Mouse (Mus musculus) ES-Bruce4 (cell line): ENCODE data around the gene Psmd14. TPM values are rescaled to one million over a fixed set of nuclear protein-coding genes. Genes with fewer than 3 reads are reported as not detected.

Experiments used
- H3K27ac ChIP-seq: 2 replicates; pipeline ENCODE4 v1.5.1; 2012; ENCODE audit warnings: low read length, inconsistent platforms; ENCODE audit not compliant: insufficient read depth
- H3K27me3 ChIP-seq: 2 replicates; pipeline ENCODE4 v1.6.1; 2012; ENCODE audit warnings: mild to moderate bottlenecking, low read length, inconsistent platforms; ENCODE audit not compliant: control insufficient read depth, poor library complexity, insufficient read depth, severe bottlenecking
- H3K36me3 ChIP-seq: 2 replicates; pipeline ENCODE4 v1.6.1; 2012; ENCODE audit warnings: inconsistent platforms, mild to moderate bottlenecking, low read length, moderate library complexity; ENCODE audit not compliant: control insufficient read depth, poor library complexity, insufficient read depth, severe bottlenecking
- H3K4me1 ChIP-seq: one replicate; pipeline ENCODE4 v1.8.1; 2011; ENCODE audit warnings: low read length; ENCODE audit not compliant: control insufficient read depth, insufficient read depth
- H3K4me3 ChIP-seq: 2 replicates; pipeline ENCODE4 v1.5.1; 2011; ENCODE audit warnings: low read depth, mild to moderate bottlenecking, low read length
- H3K9ac ChIP-seq: 2 replicates; pipeline ENCODE4 v1.6.1; 2012; ENCODE audit warnings: low read depth, mild to moderate bottlenecking, inconsistent platforms; ENCODE audit not compliant: poor library complexity, severe bottlenecking
- H3K9me3 ChIP-seq: replicated peaks from 2 replicates; pipeline ENCODE4 v1.6.1; 2012; ENCODE audit warnings: mild to moderate bottlenecking, low read length, inconsistent platforms; ENCODE audit not compliant: control insufficient read depth, poor library complexity, insufficient read depth, severe bottlenecking
- CTCF ChIP-seq: IDR thresholded peaks from one replicate; pipeline ENCODE4 v1.8.1; 2011; ENCODE audit warnings: low read depth, low read length
- EP300 ChIP-seq: IDR thresholded peaks from 2 replicates; pipeline ENCODE4 v1.6.1; 2011; ENCODE audit warnings: low read depth, low read length; ENCODE audit not compliant: insufficient read depth
- POLR2A ChIP-seq: IDR thresholded peaks from one replicate; pipeline ENCODE4 v1.8.1; 2011; ENCODE audit warnings: low read length; ENCODE audit not compliant: insufficient read depth
- polyA plus RNA-seq: library from polyadenylated mRNA; stranded (reverse); fragments of >200 nt; gene quantifications from 2 replicates; pipeline ENCODE4 v1.2.4, GENCODE M21; 2011; ENCODE audit warnings: low read depth; ENCODE audit not compliant: missing spikeins, insufficient read depth, insufficient read length

Psmd14 gene
- polyA plus RNA-seq, 1 experiment = 266 TPM

DNA sequence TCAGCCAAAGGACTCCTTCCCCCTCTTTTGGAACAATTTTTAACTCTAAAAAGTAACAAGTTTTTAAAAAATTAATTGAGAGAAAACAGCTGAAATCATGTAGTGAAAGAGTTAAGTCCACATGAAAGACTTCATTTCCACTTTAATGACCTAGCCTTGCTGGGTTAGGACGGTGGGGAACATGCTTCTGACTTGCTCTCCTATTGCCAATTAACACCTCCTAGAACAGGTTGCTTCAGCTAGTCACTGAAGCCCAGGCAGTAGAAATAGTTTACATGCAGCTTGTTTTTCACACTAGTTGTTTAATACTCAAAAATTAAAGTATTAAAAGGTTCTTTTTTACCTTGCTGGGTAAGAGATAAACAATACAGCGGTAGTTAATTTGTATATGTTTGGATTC is 39.8 kb downstream of the Psmd14 start:
- Histone ChIP-seq H3K9me3 (no peaks in the 10 kb centered on the region), H3K36me3 (no peaks in the 10 kb centered on the region), H3K4me3 (no peak overlapping the region), H3K9ac (no peak overlapping the region), H3K27me3 (no peaks in the 10 kb centered on the region), H3K27ac (no peak overlapping the region), H3K4me1 (no peaks in the 10 kb centered on the region)
- TF ChIP-seq POLR2A = no peak
- no peak for TF ChIP-seq EP300
- TF ChIP-seq CTCF = no peak

- Histone ChIP-seq H3K4me1 (no peaks in the 10 kb centered on the region), H3K9me3 (no peaks in the 10 kb centered on the region)
These were observed 40.9 kb downstream of the Psmd14 start for GRCm38 (mm10) chr2:61752362-61752761.

DNA sequence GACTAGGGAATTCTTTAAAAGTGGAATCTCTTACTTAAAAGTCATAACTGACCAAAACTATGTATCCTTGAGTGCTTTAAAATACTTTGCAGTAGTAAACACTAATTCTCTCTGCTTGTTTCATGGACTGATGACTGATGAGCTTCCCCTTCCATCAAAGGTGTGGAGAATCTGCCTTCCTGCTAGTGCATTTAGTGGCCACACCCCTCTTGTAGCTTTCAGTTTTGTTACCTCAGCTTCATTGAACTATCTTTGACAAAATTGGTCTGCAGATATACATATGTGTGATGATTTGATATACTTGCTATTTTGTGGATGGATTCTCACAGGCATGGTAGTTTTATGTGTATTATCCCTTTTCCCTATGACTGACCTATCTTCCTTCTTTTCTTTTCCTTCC is 43.5 kb downstream of the Psmd14 start:
- Histone ChIP-seq H3K9ac (no peak overlapping the region), H3K4me1 (no peaks in the 10 kb centered on the region), H3K27me3 (no peaks in the 10 kb centered on the region), H3K27ac (no peak overlapping the region), H3K4me3 (no peak overlapping the region), H3K9me3 (no peaks in the 10 kb centered on the region), H3K36me3 (no peaks in the 10 kb centered on the region)
- TF ChIP-seq POLR2A (no peak), CTCF (no peak), EP300 (no peak)

More at GRCm38 (mm10) chr2:61752362-61752761, 40.9 kb downstream of the Psmd14 start:
- H3K27ac ChIP-seq = no peak overlapping the region
- no peaks in the 10 kb centered on the region for H3K27me3 ChIP-seq
- H3K4me3 ChIP-seq = no peak overlapping the region
- TF ChIP-seq EP300 (no peak), POLR2A (no peak), CTCF (no peak)
- no peaks in the 10 kb centered on the region for H3K36me3 ChIP-seq
- no peak overlapping the region for H3K9ac ChIP-seq

DNA sequence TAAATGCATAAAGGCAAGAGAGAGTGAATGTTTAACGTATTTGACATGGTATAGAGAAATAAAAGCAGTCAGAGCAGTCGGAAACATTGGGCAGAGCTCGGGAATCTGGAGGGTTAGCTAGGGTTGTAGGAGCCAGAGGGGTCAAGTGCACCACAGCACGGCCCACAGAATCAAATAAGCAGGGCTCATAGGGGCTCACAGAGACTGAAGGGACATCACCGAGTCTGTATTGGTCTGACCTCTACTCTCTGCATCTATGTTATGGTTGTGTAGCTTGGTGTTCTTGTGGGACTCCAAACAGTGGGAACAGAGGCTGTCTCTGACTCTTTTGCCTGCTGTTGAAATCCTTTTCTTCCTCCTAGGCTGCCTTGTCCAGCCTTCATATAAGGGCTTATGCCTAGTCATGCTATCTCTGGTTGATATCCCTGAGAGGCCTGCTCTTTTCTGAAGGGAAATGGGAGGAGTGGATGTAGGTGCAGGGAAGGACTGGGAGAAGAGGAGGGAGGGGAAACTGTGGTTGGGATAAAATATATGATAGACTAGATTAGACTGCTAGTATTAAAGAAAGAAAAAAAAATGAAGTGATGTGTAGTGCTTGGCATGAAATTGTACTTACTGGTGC is 47.9 kb downstream of the Psmd14 start:
- Histone ChIP-seq H3K36me3 (no peaks in the 10 kb centered on the region; the same call in 1 of the 2 replicates), H3K27ac (no peak overlapping the region), H3K27me3 (no peaks in the 10 kb centered on the region), H3K4me1 (no peaks in the 10 kb centered on the region), H3K9me3 (no peaks in the 10 kb centered on the region), H3K9ac (no peak overlapping the region), H3K4me3 (no peak overlapping the region)
- TF ChIP-seq POLR2A (no peak), EP300 (no peak), CTCF (no peak)

DNA sequence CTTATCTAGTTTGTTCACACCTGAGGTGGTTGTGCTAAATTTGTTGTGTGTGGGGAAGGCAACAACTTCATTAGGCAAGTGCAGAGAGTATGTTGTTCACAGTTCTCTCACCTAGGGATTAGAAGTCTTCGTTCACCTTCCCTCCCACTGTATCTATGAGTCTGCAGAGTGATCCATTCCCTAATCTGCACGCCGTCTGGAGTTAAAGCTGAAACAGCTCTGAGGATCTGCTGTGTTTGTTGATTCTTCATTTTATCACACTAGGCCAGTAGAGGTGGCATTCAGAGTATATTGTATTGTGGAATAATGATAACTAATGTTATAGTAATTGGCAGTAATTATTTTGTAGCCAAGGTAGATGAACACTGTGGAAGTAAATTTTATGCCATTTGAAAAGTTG is 48.5 kb downstream of the Psmd14 start:
- Histone ChIP-seq H3K9me3 (no peaks in the 10 kb centered on the region), H3K4me3 (no peak overlapping the region), H3K27ac (no peak overlapping the region), H3K27me3 (no peaks in the 10 kb centered on the region), H3K36me3 (no peaks in the 10 kb centered on the region; the same call in 1 of the 2 replicates), H3K9ac (no peak overlapping the region), H3K4me1 (no peaks in the 10 kb centered on the region)
- no peak for TF ChIP-seq CTCF
- no peak for TF ChIP-seq POLR2A

- no peak overlapping the region for H3K27ac ChIP-seq
- TF ChIP-seq CTCF (no peak), POLR2A (no peak), EP300 (no peak)
- H3K4me3 ChIP-seq = no peak overlapping the region
- H3K36me3 ChIP-seq = no peaks in the 10 kb centered on the region; the same call in none of the 2 replicates
- no peaks in the 10 kb centered on the region for H3K4me1 ChIP-seq
- no peak overlapping the region for H3K9ac ChIP-seq
- H3K27me3 ChIP-seq = no peaks in the 10 kb centered on the region
- no peaks in the 10 kb centered on the region for H3K9me3 ChIP-seq
These were observed 53.1 kb downstream of the Psmd14 start for GRCm38 (mm10) chr2:61764470-61765105.
